Mouse (Mus musculus): ENCODE measurements at regions not wholly inside any gene's neighbourhood (a gene's known extent, or its start where the extent isn't known, plus 50 kb on each side); places are given as distances from the start of the nearest gene placed in this dataset.
A peak's percentile ranks its signal among the peaks of the same experiment; 100 is the strongest.

DNA sequence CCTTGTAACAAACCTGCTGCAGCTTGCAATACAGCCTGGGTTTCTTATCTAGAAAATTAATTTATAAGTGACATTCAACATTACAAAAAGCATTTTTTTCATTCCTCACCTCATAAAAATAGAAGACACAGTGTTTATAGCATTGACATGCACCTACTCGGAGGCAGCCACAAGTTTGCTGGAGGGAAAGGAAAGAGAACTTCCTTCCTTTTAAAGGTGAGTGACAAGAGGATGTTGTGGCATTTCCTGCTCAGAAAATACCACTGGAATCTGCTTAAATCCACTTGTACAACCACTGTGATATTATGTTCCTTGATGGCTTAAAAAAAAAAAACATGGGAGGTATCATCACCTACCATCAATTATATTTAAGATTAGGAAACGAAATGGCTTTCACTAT, 1222.2 kb upstream of the Flrt2 start:
- no peak for DNase-seq (ENCODE audit: low spot score)

DNA sequence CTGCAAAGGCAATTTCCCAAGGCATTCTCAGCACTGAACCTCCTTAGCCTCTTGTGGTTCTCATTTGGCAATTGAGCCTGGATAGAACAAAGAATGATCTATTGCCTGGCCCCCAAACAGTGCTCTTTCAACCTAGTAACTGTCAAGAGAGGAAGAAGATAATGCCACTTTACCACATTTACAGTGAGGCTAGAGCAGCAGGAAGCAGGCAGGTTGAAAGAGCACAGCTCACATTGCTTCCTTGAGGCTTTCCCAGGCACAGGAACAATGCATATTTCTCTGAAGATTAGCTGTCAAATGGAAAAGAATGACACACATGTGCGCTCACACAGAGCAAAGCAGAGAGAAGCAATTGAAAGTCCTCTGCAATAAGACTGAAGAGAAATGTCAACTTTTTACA, 1221.0 kb upstream of the Flrt2 start:
- no peak for DNase-seq (ENCODE audit: low spot score)

DNA sequence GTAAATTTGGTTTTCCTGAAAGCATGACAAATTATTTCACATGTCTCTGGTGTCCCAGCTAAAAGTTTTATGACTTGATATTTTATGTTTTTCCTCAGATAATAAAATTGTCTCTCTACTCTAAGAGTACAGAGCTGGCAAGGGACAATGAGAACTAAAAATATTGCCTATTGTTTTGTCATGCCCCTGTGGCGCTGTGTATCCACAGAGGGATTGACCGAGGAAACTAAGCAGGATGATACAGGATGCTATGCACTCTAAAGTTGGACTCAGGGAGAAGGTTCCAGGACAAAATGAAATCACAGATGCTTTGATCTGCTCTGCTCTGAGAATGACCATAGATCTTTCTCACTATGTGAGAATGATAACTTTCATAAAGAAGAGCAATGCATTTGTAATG, 1203.3 kb upstream of the Flrt2 start:
- DNase-seq (ENCODE audit: low spot score), result no peak

- DNase-seq (ENCODE audit: low spot score), result no peak
Observed at GRCm38 (mm10) chr12:94508099-94508498, 1183.9 kb upstream of the Flrt2 start.

DNA sequence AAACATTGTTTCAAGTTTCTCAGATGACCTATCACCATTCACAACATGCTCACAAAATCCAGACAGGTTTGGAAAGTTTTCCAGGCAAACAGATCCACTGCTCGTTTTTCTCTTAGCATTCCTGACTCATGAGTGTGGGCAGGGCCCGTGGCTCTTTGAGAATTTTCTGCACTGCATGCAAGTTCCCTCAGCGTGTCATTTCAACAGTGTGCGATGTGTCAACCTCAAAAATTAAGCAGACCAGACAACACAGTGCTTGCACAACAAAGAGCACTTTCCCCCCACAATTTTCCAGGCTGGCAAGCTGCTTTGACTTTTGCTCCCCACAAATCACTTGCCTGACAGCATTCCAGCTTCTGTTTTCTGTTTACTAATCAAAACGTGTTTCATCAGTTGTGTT, 1182.2 kb upstream of the Flrt2 start:
- DNase-seq (ENCODE audit: low spot score), result peak; percentile 70

DNA sequence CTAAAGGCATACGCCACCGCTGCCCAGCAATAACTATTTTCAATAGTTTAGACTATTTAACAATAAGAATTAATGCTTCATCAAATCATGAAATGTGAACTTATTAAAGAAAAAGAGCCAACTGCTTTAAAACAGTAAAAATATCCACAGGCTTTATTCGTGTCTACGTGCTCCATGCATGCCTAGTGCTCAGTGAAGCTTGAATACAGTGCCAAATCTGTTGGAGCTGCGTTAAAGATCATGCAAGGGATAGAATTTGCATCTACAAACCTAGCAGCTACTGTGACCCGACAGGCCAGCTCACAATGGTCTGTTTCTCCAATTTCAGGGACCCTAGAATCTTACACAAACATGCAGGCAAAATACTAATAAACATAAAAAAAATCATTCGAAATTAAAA, 1147.3 kb upstream of the Flrt2 start:
- DNase-seq (ENCODE audit: low spot score), result no peak

DNA sequence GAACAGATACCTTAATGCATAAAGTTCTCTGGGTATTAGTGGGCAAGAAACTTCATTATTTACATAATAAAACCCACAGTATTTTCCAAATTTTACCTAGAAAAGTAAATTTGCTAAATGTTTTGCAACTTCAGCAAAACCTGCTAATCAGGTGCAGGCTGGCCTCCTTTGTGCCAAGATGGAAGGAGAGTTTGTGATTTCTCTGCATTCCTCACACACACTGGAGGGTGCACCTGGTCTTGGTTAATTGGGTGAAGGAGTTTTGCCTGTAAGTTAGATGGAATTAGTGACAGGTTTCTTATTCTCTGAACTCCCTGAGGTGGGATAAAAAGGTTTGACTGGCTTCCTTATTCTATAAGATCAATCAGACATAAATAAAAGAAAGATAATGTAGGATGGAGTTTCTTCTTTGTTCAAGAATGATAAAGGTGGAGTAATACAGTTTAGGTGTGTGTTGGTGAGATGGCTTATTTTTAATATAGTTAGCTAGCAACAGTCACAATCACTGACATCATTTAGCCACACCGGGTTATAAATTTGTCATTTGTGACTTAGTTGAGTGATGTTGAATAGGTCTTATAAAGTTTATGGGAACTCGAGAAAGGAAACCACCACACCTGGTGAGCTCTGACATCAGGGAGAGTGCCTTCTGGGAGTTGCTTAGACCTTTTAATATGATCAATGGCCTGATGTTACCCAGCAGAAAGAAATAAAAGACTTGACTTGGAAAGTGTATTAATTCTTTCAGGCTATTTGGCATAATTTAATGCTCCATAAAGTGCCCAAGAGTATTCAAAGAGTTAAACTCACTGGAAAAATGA, 1131.4 kb upstream of the Flrt2 start:
- DNase-seq (ENCODE audit: low spot score), result no peak

DNA sequence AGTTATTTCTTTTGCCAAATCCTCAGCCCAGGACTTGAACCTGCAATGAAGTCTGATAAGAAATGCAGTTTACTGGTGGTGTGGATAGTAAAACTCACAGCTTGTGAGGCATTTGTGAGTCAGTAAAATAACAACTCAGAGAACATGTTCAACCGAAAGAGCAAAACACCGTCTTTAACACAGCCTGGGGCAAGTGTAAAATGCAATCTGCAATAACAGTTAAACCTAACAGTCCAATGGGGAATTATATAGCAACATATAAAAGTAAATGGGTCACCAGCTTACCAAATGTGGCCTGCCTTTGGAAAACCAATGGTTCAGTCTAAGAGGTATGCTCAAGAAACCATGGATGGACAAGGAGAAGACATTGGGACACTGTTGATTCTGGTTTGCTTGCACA, 1117.0 kb upstream of the Flrt2 start:
- no peak for DNase-seq (ENCODE audit: low spot score)

DNA sequence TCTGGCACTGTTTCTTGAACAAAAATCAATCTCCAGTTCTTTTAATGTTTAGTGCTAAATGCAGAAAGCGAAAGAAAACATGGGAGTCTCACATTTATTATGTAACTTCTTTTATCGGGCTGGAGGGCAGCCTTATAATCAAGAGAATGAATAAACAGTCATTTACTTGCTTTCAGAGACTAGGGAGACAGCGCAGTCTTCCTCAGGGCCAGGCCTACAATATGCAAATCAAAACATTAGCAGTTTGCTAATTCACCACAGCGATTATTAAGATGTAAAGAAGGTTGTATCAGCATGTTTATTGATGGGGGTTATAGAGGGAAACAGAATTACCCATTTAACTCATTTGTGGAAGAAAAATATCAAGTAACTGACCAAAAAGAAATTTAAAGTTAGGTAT, 1111.7 kb upstream of the Flrt2 start:
- no peak for DNase-seq (ENCODE audit: low spot score)

DNA sequence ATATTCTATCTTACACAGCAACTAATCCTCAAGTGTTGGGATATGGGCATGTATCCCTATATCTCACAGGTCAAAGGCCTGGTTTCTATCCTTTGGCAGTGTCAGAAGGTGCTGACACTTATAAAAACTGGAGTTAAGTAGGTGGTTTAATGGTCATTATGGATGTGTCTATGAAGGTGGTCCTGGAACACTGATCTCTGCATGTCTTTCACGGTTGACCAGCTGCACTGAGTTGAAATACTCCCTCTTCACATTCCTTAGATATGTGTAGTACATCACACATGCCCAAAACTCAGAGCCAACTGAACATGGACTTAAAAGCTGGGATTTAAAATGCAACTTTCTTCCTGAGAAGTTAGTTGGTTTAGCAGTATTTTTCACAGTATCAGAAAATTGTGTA, 1107.7 kb upstream of the Flrt2 start:
- no peak for DNase-seq (ENCODE audit: low spot score)

DNA sequence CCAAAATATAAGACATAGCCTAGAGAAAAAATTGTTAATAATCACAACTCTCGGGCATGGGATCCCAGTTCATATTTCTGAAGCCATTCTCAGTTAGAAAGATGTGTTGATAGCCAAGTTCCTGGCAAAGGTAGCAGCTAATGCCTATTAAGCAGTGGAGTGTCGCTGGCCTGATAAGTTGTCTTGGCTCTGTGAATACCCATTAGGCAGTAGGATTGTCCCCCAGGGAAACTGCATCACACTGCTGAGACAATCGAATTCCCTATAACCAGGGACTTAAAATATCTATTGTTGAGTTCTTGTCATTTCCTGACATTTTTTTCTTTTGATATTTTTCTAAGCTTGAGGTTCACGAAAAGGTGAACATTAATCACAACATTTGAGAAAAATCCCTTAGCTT, 1105.0 kb upstream of the Flrt2 start:
- no peak for DNase-seq (ENCODE audit: low spot score)

GRCm38 (mm10) chr12:94588599-94588998, 1103.4 kb upstream of the Flrt2 start:
- DNase-seq (ENCODE audit: low spot score), result no peak

- no peak for DNase-seq (ENCODE audit: low spot score)
Observed at GRCm38 (mm10) chr12:94589033-94589432, 1103.0 kb upstream of the Flrt2 start.

DNA sequence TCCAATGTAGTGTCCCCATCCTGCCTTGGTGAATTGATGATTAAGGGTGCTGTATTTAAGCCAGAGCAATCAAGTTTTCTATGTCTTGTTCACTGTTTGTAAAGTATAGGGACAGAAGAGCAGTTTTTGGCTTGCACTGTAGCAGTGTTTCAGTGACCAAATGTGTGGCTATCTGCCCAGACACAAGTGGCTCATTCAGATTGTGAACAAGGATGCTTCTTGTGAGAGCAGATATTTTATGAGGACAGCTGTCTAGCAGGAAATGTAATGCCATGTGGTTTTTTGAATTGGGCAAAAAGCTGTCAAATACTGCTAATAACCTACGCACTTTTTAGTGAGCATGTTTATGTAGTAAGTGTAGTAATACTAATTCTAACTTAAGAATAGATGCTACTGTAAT, 1086.5 kb upstream of the Flrt2 start:
- peak; percentile 5 for DNase-seq (ENCODE audit: low spot score)

DNA sequence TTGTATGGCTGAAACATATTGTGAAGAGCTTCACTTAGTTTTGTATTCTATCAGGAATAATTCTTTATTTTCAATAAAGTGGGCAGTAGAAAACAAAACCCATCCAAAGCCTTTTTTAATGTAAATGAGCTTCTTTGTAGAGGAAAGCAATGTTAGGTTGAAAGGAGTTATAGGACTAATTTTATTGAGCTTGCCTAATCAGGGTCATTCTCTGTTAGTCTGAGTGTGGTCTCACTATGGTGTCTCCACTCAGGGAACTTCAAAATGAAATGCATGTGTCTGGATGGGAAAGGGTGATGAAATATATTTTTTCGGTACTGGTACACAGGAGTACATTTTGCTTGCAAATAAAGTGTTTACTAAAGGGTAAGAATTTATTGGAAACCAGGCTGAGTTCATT, 1055.5 kb upstream of the Flrt2 start:
- DNase-seq (ENCODE audit: low spot score), result no peak

DNA sequence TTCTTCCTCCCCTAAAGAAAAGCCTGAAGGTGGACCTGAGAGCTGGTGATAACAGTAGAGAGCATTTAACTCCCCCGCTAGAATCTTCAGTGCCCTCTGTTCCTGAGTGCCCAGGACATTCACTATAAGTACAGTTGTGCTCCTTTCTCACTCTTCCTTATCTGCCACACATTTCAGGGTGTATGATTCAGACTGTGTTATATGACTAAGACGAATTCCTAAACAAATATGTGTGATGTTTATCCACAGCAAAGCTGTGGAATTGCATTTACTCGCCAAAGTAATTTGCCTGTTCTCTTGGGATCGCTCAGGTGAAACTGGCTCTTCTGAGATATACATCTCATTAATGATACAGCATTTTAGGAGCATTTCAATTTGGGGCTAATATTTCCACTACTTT, 1051.9 kb upstream of the Flrt2 start:
- DNase-seq (ENCODE audit: low spot score), result no peak

- DNase-seq (ENCODE audit: low spot score), result no peak
Observed at GRCm38 (mm10) chr12:94645302-94645701, 1046.7 kb upstream of the Flrt2 start.

- DNase-seq (ENCODE audit: low spot score), result peak; percentile 76
Observed at GRCm38 (mm10) chr12:94670035-94670434, 1022.0 kb upstream of the Flrt2 start.

GRCm38 (mm10) chr12:94674925-94675324, 1017.1 kb upstream of the Flrt2 start:
- no peak for DNase-seq (ENCODE audit: low spot score)

- DNase-seq (ENCODE audit: low spot score), result no peak
Observed at GRCm38 (mm10) chr12:94691341-94692029, 1000.5 kb upstream of the Flrt2 start.

GRCm38 (mm10) chr12:94731391-94731790, 960.6 kb upstream of the Flrt2 start:
- DNase-seq (ENCODE audit: low spot score), result no peak

DNA sequence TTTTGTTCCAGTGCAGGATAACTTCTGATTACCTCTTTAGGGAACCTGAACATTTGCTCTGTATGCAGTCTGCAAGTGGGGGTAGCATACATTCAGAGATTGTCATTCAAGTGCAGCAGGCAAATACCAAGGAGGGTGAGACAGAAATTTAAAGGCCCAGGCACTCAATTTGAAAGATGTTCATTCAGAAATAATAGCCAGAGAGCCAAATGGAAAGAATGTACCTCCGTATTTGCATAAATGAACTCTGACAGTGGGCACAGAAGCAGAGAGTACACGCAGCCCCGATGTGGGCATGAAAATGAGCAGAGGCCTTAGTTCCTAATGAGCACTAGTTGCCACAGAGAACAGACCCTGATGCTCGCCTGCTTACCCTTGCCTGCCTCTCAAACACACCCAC, 958.8 kb upstream of the Flrt2 start:
- no peak for DNase-seq (ENCODE audit: low spot score)

- no peak for DNase-seq (ENCODE audit: low spot score)
Observed at GRCm38 (mm10) chr12:94737263-94737662, 954.8 kb upstream of the Flrt2 start.

Measured in adipocyte (in vitro differentiated cells).